Mouse (Mus musculus): ENCODE measurements around the gene Sclt1.
"Not testable (repeated sequence)": the region's sequence is repeated elsewhere in the genome, so short reads cannot be mapped to it uniquely, and the experiment has no call there.

Sclt1 gene

GRCm38 (mm10) chr3:41742278-41742934 lies at the start of gene Sclt1, which contains the start of gene D3Ertd751e:
Sclt1 (minus strand) TSS chr3:41742514.
D3Ertd751e (plus strand) TSS chr3:41742611.
- peak; percentile 92 to 93 for DNase-seq (ENCODE audit: low spot score in 2 of 2)

GRCm38 (mm10) chr3:41762091-41762490 lies 19.8 kb upstream of the Sclt1 start:
- no peak for DNase-seq (ENCODE audit: low spot score in 2 of 2)

- no peak for DNase-seq (ENCODE audit: low spot score in 2 of 2)
These were observed 12.2 kb upstream of the Sclt1 start for GRCm38 (mm10) chr3:41754556-41754955.

GRCm38 (mm10) chr3:41743436-41743835 lies 1.1 kb upstream of the Sclt1 start:
- no peak for DNase-seq (ENCODE audit: low spot score in 2 of 2)

GRCm38 (mm10) chr3:41741601-41742277 lies 575 bp downstream of the Sclt1 start:
- no peak for DNase-seq (ENCODE audit: low spot score in 2 of 2)

GRCm38 (mm10) chr3:41695681-41696080 lies 46.6 kb downstream of the Sclt1 start:
- no peak for DNase-seq (ENCODE audit: low spot score in 2 of 2)

GRCm38 (mm10) chr3:41692440-41693142 lies 49.7 kb downstream of the Sclt1 start:
- no peak for DNase-seq (ENCODE audit: low spot score in 2 of 2)

- DNase-seq (ENCODE audit: low spot score in 2 of 2), result not testable (repeated sequence)
These were observed 52.1 kb downstream of the Sclt1 start for GRCm38 (mm10) chr3:41690114-41690640.

- DNase-seq (ENCODE audit: low spot score in 2 of 2), result no peak
These were observed 55.9 kb downstream of the Sclt1 start for GRCm38 (mm10) chr3:41686396-41686795.

GRCm38 (mm10) chr3:41682084-41682483 lies 60.2 kb downstream of the Sclt1 start:
- DNase-seq (ENCODE audit: low spot score in 2 of 2), result no peak

GRCm38 (mm10) chr3:41676648-41677047 lies 65.7 kb downstream of the Sclt1 start:
- no peak for DNase-seq (ENCODE audit: low spot score in 2 of 2)

- no peak for DNase-seq (ENCODE audit: low spot score in 2 of 2)
These were observed 67.5 kb downstream of the Sclt1 start for GRCm38 (mm10) chr3:41674778-41675177.

GRCm38 (mm10) chr3:41655642-41656041 lies 86.7 kb downstream of the Sclt1 start:
- no peak for DNase-seq (ENCODE audit: low spot score in 2 of 2)

- DNase-seq (ENCODE audit: low spot score in 2 of 2), result no peak
These were observed 121.3 kb downstream of the Sclt1 start for GRCm38 (mm10) chr3:41620971-41621370.

- DNase-seq (ENCODE audit: low spot score in 2 of 2), result no peak
These were observed 123.8 kb downstream of the Sclt1 start for GRCm38 (mm10) chr3:41618488-41618887.

GRCm38 (mm10) chr3:41618036-41618435 lies 124.3 kb downstream of the Sclt1 start:
- no peak for DNase-seq (ENCODE audit: low spot score in 2 of 2)

- DNase-seq (ENCODE audit: low spot score in 2 of 2), result no peak
These were observed 127.9 kb downstream of the Sclt1 start for GRCm38 (mm10) chr3:41614230-41614985.

- DNase-seq (ENCODE audit: low spot score in 2 of 2), result no peak
These were observed 128.6 kb downstream of the Sclt1 start for GRCm38 (mm10) chr3:41613706-41614105.

GRCm38 (mm10) chr3:41612211-41612610 lies 130.1 kb downstream of the Sclt1 start:
- no peak for DNase-seq (ENCODE audit: low spot score in 2 of 2)

- DNase-seq (ENCODE audit: low spot score in 2 of 2), result no peak
These were observed 133.2 kb downstream of the Sclt1 start for GRCm38 (mm10) chr3:41609071-41609470.

GRCm38 (mm10) chr3:41607467-41607866 lies 134.8 kb downstream of the Sclt1 start:
- no peak for DNase-seq (ENCODE audit: low spot score in 2 of 2)

- DNase-seq (ENCODE audit: low spot score in 2 of 2), result no peak
These were observed 135.3 kb downstream of the Sclt1 start for GRCm38 (mm10) chr3:41607050-41607449.

All from spleen, postnatal 14 days (tissue).